19 mouse cellular contexts compared by ENCODE assay signal in genomic region chr9:55386117-55386516, GRCm38 (mm10). TPM values are rescaled to one million over a fixed set of nuclear protein-coding genes. Genes with fewer than 3 reads are reported as not detected.
"Had no signal": no experiment of that assay in that cellular context is flagged by ENCODE, and none has a peak within 500 bp of the region (broad histone marks: within the 10 kb centered on the region; RNA-seq: fewer than 3 reads in every experiment).

No protein-coding gene starts in this region.

- H3K9me3 ChIP-seq: liver, embryonic 13.5 days; midbrain, embryonic 10.5 days; midbrain, embryonic 13.5 days; stomach, embryonic 15.5 days had no signal

- DNase-seq: kidney, postnatal 25 days; layer of hippocampus, adult 9-11 months; liver, embryonic 13.5 days; lung, adult 2 months; lung, postnatal 36 days; retina, postnatal 1 day; right cerebral cortex, postnatal 25 days; spleen, adult 18-20 months; thymus, postnatal 25 days had no signal

- H3K4me3 ChIP-seq: layer of hippocampus, adult 2 months; liver, embryonic 13.5 days; megakaryocyte, embryonic 14.5 days; midbrain, embryonic 10.5 days; midbrain, embryonic 13.5 days; myocyte; neural tube, embryonic 13.5 days; stomach, embryonic 15.5 days had no signal

- H3K4me1 ChIP-seq: liver, embryonic 13.5 days; midbrain, embryonic 10.5 days; midbrain, embryonic 13.5 days; neural tube, embryonic 13.5 days; stomach, embryonic 15.5 days had no signal

- H3K4me2 ChIP-seq: liver, embryonic 13.5 days; midbrain, embryonic 13.5 days; neural tube, embryonic 13.5 days; stomach, embryonic 15.5 days had no signal

- H3K27ac ChIP-seq: kidney, postnatal 0 days; layer of hippocampus, adult 2 months; liver, embryonic 13.5 days; midbrain, embryonic 10.5 days; midbrain, embryonic 13.5 days; neural tube, embryonic 13.5 days; stomach, embryonic 15.5 days had no signal

- H3K27me3 ChIP-seq: liver, embryonic 13.5 days; midbrain, embryonic 13.5 days; neural tube, embryonic 13.5 days; stomach, embryonic 15.5 days had no signal

- ATAC-seq: midbrain, embryonic 13.5 days; midbrain, embryonic 16.5 days had no signal

- H3K36me3 ChIP-seq: liver, embryonic 13.5 days; midbrain, embryonic 10.5 days; neural tube, embryonic 13.5 days; stomach, embryonic 15.5 days had no signal

- H3K9ac ChIP-seq: liver, embryonic 13.5 days; midbrain, embryonic 13.5 days; neural tube, embryonic 13.5 days; stomach, embryonic 15.5 days had no signal

RNA-seq across cellular contexts. Expression of gene Tmem266, which starts 59.4 kb away (rescaled TPM):
- polyA plus RNA-seq: liver, embryonic 13.5 days; myocyte; thymus, postnatal 0 days had no signal
